Mouse (Mus musculus) bone marrow macrophage, adult 2 months (primary cell): Measurements from ENCODE around the gene Zfp654.

Experiments used
- CTCF ChIP-seq: IDR thresholded peaks from 2 replicates; pipeline ENCODE4 v1.5.1; 2012; ENCODE audit warnings: low read depth, mild to moderate bottlenecking, low read length, moderate library complexity
- POLR2A ChIP-seq: IDR thresholded peaks from 2 replicates; pipeline ENCODE4 v1.6.1; 2012; ENCODE audit warnings: mild to moderate bottlenecking, low read depth, low read length, borderline replicate concordance

- no peak for TF ChIP-seq POLR2A
- peak; percentile 59 for TF ChIP-seq CTCF
Measured at GRCm38 (mm10) chr16:64845947-64846346, 5.5 kb downstream of the Zfp654 start.
